Mouse (Mus musculus) left cerebral cortex, adult 2 months (tissue): Measurements from ENCODE around the gene Adora3. TPM values are rescaled to one million over a fixed set of nuclear protein-coding genes. Genes with fewer than 3 reads are reported as not detected.
A peak's percentile ranks its signal among the peaks of the same experiment; 100 is the strongest.

Experiments used
- DNase-seq, 2 experiments: peaks; one replicate each; pipeline ENCODE4 v3.0.0; 2021 to 2022; ENCODE audit warnings: low spot score in 2 of 2, mixed read lengths in 1 of 2; ENCODE audit errors: extremely low spot score in 1 of 2
- H3K27ac ChIP-seq: fragments of 200-600 bp; 2 replicates; pipeline ENCODE4 v1.8.1; 2022
- H3K4me3 ChIP-seq: fragments of 200-600 bp; 2 replicates; pipeline ENCODE4 v1.8.1; 2022
- CTCF ChIP-seq: fragments of 200-600 bp; IDR thresholded peaks from 2 replicates; pipeline ENCODE4 v1.8.1; 2022; ENCODE audit warnings: antibody characterized with exemption, mild to moderate bottlenecking, moderate library complexity
- intact Hi-C: fragments of 180-260 bp; cut with DNase I; formaldehyde crosslinking; loops from one replicate; pipeline ENCODE4 v1.15.1; 2025
- long read RNA-seq, 2 experiments: library from polyadenylated mRNA; stranded (forward); transcript quantifications; one replicate each; pipeline ENCODE4 v2.0.0; 2021; ENCODE audit warnings: borderline mapping rate in 2 of 2
- total RNA-seq, 2 experiments: library from RNA; stranded (reverse); gene quantifications; 2 replicates each; pipeline ENCODE4 v1.2.3; 2021

Gene Adora3
- 1 to 10 TPM in 1 of 2 experiments, under 1 TPM in 1; 0.66 to 1.1 TPM for total RNA-seq
- long read RNA-seq, experiment 1, partial matches to known transcripts, result 0 of 1 reads
- long read RNA-seq, experiment 1, other reads (novel, unspliced or antisense), result 0 of 1 reads
- long read RNA-seq, experiment 2, result 0 reads

DNA sequence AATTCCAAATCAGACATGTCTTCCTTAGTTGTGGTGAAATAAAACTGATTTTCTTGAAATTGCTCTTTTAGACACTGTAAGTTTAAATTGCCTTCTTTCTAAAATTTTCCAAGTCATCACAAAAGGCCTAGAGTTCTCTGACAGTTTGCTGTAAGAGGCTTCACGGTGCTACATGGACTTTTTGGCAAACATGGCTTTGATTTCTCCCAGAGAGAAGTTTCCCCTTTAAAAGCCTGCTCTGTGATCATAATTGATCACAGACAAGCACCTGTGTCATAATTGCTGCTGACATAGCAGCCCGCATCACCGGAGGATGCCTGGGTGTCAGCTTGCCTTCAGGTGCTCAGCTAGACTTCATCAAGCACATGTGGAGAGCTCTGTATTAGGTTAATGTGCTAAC is at the start of gene Adora3, which contains the start of gene Tmigd3:
TSS of gene Adora3 (plus strand) at position 301 of the 400 bp plus-strand sequence.
TSS of gene Tmigd3 (plus strand) at position 346 of the 400 bp plus-strand sequence.
- Histone ChIP-seq H3K4me3 (no peak within 1 kb of the TSS), H3K27ac (no peak within 1 kb of the TSS)
- intact Hi-C loops, result no loop called here
- no peak for DNase-seq
- TF ChIP-seq CTCF, result no peak

DNA sequence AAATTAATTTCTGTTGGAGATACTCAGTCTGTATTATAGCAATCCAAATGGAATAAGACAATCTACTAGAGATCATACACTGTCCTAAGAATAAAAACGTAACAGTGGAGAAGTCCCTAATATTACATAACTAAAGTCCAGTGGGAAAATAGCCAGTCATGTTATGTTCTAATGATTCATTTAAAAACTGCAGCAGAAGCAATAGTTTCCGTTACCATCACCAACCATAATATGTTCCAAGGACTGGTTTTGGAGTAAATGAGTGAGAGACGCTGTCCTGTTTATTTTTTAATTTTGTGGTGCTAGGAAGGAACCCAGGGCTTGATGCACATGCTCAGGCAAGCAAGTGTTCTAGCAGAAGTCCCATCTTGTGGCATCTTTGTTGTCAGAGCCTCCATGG is 49.2 kb upstream of the Adora3 start:
- intact Hi-C loops, result no loop called here
- DNase-seq, result no peak
- no peak overlapping the region for H3K27ac ChIP-seq
- no peak overlapping the region for H3K4me3 ChIP-seq
- no peak for TF ChIP-seq CTCF

DNA sequence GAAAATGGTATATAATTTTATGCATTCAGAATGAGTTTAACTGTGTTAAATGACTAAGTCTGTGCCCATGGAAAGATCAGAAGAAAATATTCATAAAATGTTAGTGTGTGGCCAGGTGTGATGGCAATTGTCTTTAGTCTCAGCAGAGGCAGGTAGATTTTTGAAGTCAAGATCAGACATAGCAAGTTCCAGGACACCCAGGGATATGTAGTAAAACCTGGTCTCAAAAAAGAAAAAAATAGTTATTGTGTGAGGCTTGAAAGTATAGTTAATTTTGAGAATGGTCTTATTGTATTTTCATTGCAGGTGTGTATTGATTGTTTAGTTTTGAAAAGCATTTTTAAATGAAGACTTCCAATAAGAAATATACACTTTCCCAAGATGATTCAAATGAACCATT is 47.0 kb upstream of the Adora3 start:
- TF ChIP-seq CTCF, result no peak
- Histone ChIP-seq H3K4me3 (no peak overlapping the region), H3K27ac (no peak overlapping the region)
- no peak for DNase-seq
- intact Hi-C loops, result no loop called here

DNA sequence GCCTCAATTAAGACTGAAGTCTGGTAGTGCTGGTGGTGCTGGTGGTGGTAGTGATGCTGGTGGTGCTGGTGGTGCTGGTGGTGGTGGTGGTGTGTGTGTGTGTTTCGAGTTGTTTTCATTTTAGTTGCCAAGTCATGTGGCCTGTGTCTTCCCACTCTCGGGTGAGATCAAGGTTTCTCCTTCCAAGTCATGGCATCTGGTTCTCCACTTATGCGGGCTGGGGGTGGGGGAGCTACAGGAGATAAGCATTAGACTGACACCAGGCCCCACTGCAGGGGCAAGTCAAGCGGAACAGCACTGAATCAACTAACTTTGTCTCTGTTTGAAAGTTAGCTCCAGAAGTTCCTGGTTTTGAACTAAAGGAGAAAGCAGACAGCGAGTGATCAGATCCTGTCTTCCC is 46.6 kb upstream of the Adora3 start:
- Histone ChIP-seq H3K27ac (no peak overlapping the region), H3K4me3 (no peak overlapping the region)
- TF ChIP-seq CTCF, result no peak
- intact Hi-C loops, result no loop called here
- no peak for DNase-seq

DNA sequence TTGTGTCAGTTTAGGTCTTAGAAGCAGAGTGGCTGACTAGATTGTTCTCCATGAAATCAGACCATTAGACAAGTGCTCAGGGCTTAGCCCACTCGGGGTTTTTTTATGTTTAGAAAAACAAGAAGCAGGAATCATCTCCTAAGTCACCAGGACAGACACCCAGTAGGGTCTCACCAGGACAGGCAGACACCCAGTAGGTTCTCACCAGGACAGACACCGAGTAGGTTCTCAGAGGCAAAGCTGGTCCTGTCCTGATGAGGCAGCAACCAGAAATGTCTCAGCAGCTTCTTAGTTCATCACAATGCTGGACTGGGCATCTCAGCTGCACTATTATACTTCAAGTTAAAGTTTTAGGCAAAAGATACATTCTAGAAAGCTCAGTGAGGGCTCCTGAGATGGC is 46.0 kb upstream of the Adora3 start:
- intact Hi-C loops, result no loop called here
- DNase-seq, result no peak
- no peak for TF ChIP-seq CTCF
- Histone ChIP-seq H3K27ac (no peak overlapping the region), H3K4me3 (no peak overlapping the region)

DNA sequence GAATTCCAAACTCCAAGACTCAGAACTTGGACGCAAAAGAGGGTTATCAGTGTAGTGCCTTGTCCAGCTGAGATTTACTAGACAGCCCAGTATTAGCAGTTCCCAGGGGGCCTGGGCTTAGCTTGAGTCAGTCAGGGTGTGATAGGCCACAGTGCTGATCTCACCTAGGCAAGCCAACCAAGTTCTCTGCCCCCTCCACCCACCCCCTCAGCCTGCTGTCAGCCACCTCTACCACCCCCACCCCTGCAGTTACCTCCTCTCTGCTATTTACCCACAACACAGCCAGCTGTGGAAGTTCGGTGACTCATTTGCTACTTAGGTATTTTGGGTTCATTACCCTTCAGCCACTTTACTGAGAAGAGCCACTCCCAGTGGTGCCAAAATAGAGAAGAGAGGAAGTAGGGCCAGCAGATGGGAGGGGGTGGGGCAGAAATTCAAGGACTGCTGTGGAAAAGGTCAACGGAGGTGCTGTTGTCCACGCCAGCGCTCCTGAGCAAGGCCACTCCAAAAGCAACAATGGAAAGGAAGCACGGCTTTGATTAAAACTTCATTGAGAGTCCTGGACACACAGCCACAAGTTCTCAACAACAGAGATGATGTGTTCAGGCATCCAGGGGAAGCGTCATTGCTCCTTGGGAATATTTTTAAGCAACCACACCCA is 45.0 kb upstream of the Adora3 start:
- intact Hi-C loops, result no loop called here
- no peak for TF ChIP-seq CTCF

DNA sequence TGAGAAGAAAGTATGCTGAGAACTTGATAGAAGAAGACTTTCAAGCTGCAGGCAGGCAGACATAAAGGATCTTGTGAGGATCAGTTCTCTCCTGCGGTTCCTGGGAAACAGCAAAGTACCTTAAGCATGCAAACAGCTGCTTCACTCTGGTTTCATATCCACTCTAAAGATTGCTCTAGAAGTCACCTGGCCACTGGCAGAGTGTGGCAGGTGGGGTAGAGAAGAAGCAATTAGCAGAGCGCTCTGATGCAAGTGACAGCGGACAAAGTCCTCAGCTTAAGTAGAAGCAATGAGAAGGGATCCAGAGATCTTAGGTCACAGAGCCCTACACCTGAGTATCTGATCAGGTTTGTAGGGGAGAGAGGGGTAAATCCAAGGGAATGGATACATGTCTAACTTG is 39.1 kb upstream of the Adora3 start:
- DNase-seq, result no peak
- TF ChIP-seq CTCF, result no peak
- intact Hi-C loops, result no loop called here
- Histone ChIP-seq H3K27ac (no peak overlapping the region), H3K4me3 (no peak overlapping the region)

More for the DNA sequence above, 45.0 kb upstream of the Adora3 start:
- DNase-seq, result no peak
- Histone ChIP-seq H3K27ac (0 out of 2 replicates have a peak overlapping the region, but pooled peaks have one; percentile 29), H3K4me3 (no peak overlapping the region)

DNA sequence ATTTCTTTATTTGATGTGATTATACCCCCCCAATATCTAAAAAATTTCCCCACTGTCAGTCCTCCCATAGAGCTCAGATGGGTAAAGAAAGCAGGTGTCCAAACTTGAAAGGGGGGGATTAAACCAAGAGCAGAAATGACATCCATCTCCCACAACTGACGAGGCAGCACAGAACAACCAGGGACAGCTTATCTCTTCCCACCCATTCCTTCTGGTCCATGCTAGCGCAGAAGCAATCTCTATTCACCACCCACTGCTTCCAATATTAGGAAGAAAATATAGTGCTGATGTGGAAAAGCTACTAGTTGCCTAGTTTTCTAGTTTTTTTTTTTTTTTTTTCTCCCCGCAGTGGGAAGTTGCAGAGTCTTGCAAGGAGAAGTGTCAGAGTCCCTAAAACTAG is 34.8 kb upstream of the Adora3 start:
- no peak for DNase-seq
- intact Hi-C loops, result no loop called here
- Histone ChIP-seq H3K27ac (no peak overlapping the region), H3K4me3 (no peak overlapping the region)
- TF ChIP-seq CTCF, result no peak

DNA sequence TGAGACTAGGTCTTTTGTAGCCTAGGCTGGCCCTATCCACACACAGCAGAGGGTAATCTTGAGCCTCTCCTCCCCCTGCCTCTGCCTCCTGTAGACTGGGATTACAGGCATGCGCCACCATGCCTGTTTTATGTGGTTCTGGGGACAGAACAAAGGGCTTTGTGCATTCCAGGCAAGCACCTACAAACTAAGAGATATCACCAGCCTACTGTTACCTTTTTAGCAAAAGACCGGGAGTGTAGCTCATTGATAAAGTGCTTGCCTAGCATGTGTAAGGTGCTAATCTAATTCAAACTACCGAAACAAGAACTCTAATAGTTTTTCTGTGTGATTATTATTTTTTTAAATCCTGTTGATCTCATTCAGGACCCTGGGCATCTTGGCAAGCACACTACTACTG is 33.8 kb upstream of the Adora3 start:
- TF ChIP-seq CTCF, result no peak
- Histone ChIP-seq H3K27ac (no peak overlapping the region), H3K4me3 (no peak overlapping the region)
- no peak for DNase-seq
- intact Hi-C loops, result no loop called here

DNA sequence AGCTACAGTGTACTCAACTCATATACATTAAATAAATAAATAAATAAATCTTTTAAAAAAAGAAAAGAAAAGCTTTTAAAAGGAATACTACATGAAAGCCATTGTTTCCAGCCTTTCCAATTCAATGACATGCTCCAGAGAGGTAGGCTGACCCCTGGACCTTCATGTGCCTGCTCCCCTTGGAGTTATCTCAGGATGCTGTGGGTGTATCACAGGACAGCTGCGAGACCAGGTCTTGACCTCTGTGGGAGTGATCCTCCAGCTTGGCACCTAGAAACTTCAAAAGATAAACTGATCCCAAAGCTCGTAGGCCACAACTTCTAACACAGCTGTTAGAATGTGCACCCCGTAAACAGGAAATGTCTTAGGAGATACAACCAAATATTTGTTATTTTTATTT is 32.0 kb upstream of the Adora3 start:
- intact Hi-C loops, result no loop called here
- no peak for DNase-seq
- Histone ChIP-seq H3K4me3 (no peak overlapping the region), H3K27ac (no peak overlapping the region)
- no peak for TF ChIP-seq CTCF

DNA sequence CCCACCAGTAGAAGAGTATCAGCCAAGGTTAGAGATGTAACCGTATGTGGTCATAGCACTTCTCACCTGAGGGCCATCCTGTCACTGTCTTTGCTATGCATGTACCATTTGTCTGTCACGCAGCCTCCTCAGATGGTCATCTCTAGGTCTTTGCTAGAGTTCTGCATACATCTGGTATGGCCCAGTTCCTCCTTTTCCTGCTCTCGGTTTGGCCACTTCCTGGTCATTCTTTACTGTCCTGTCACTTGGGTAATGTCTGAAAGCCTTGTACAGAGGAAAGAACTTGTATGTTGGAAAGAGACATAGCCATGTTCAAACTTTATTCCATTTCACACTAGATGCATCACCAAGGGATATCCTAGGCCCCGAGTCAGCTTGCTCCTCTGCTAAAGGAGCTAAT is 30.8 kb upstream of the Adora3 start:
- no peak for DNase-seq
- no peak for TF ChIP-seq CTCF
- H3K27ac ChIP-seq, result no peak overlapping the region
- H3K4me3 ChIP-seq, result no peak overlapping the region
- intact Hi-C loops, result no loop called here

DNA sequence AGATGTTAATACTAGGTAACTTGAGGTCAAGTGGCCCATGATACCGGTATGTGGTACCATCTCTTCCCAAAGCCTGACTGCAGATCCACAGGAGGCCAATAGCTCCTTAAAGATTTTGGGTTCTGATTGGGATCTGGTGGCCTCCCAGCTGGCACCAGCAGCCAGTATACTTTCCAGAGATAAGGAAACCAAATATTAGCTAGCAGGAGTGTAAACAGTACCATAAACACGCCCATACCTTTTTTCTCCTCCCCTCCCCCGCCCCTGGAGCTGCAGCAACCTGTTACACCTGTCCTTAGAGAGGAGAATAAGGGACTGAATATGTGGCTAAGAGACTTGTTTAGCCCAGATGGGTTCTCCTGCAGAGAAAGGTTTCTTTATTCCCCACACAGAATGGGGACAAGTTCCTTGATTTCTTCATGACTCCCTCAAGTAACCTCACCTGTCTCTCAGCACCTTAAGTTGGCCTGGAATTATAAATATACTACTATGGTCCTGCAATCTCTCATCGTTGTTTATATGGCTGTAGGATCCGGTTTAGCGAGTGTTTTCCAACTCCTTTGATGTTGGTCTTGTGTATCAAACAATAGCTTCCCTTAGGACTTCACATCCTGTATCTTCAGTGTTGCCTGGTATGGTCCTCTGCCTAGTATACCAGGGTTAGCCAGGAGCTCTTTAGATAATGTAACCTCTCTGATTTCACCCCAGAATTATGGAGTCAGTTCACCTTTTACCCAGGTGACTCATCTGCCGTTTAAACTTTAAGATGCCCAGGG is 24.2 kb upstream of the Adora3 start:
- intact Hi-C loops, result no loop called here
- no peak for TF ChIP-seq CTCF
- DNase-seq, result no peak
- Histone ChIP-seq H3K27ac (no peak overlapping the region), H3K4me3 (no peak overlapping the region)
